Mouse (Mus musculus) MEL (cell line): Measurements from ENCODE around the gene Ncbp1. TPM values are rescaled to one million over a fixed set of nuclear protein-coding genes. Genes with fewer than 3 reads are reported as not detected.

Experiments
- DNase-seq: peaks from one replicate; pipeline ENCODE4 v3.0.0; 2011; ENCODE audit warnings: low read depth, low spot score
- H3K27ac ChIP-seq: 2 replicates; pipeline ENCODE4 v1.5.1; 2012; ENCODE audit warnings: low read depth, mild to moderate bottlenecking, control low read depth, low read length, moderate library complexity; ENCODE audit not compliant: control insufficient read depth
- H3K27me3 ChIP-seq, 2 experiments: fragments of 150-350 bp in 1 of 2; sonication (generic) in 1 of 2; 2 replicates each; pipeline ENCODE4 v1.6.1; 2012; ENCODE audit warnings: low read length in 2 of 2, mild to moderate bottlenecking in 2 of 2, improper control_type of control experiment in 1 of 2, moderate library complexity in 1 of 2; ENCODE audit not compliant: insufficient read depth in 2 of 2, control insufficient read depth in 1 of 2
- H3K36me3 ChIP-seq, 2 experiments: 2 replicates each; pipeline ENCODE4 v1.6.1; 2012 to 2014; ENCODE audit warnings: low read length in 2 of 2, improper control_type of control experiment in 1 of 2, inconsistent platforms in 1 of 2, mild to moderate bottlenecking in 1 of 2; ENCODE audit not compliant: insufficient read depth in 2 of 2, control insufficient read depth in 1 of 2
- H3K4me1 ChIP-seq, 2 experiments: fragments of 150-350 bp in 1 of 2; sonication (generic) in 1 of 2; 2 replicates each; pipeline ENCODE4 v1.6.1; 2012; ENCODE audit warnings: low read length in 2 of 2, improper control_type of control experiment in 1 of 2, mild to moderate bottlenecking in 1 of 2; ENCODE audit not compliant: insufficient read depth in 2 of 2, control insufficient read depth in 1 of 2
- H3K4me3 ChIP-seq, 2 experiments: fragments of 150-350 bp in 1 of 2; sonication (generic) in 1 of 2; 2 replicates each; pipeline ENCODE4 v1.5.1; 2012; ENCODE audit warnings: low read depth in 2 of 2, low read length in 2 of 2, mild to moderate bottlenecking in 2 of 2, moderate library complexity in 2 of 2, control low read depth in 1 of 2, improper control_type of control experiment in 1 of 2; ENCODE audit not compliant: control insufficient read depth in 1 of 2, insufficient read depth in 1 of 2
- H3K79me2 ChIP-seq: 2 replicates; pipeline ENCODE4 v1.6.1; 2012; ENCODE audit warnings: mild to moderate bottlenecking, low read length, moderate library complexity; ENCODE audit not compliant: control insufficient read depth, poor library complexity, insufficient read depth
- H3K9ac ChIP-seq: 2 replicates; pipeline ENCODE4 v1.6.1; 2012; ENCODE audit warnings: low read depth, mild to moderate bottlenecking, control low read depth, low read length, moderate library complexity; ENCODE audit not compliant: control insufficient read depth, poor library complexity, severe bottlenecking
- H3K9me3 ChIP-seq: fragments of 150-350 bp; sonication (generic); replicated peaks from 2 replicates; pipeline ENCODE4 v1.6.1; 2012; ENCODE audit warnings: mild to moderate bottlenecking, low read length, improper control_type of control experiment, moderate library complexity; ENCODE audit not compliant: insufficient read depth
- BHLHE40 ChIP-seq: IDR thresholded peaks from 2 replicates; pipeline ENCODE4 v1.6.1; 2012; ENCODE audit warnings: low read depth, mild to moderate bottlenecking, inconsistent platforms, low read length, improper control_type of control experiment, borderline replicate concordance
- CHD1 ChIP-seq: IDR thresholded peaks from 2 replicates; pipeline ENCODE4 v1.6.1; 2012; ENCODE audit warnings: low read depth, mild to moderate bottlenecking, inconsistent platforms, low read length, improper control_type of control experiment
- CHD2 ChIP-seq: IDR thresholded peaks from 2 replicates; pipeline ENCODE4 v1.6.1; 2011; ENCODE audit warnings: low read length, improper control_type of control experiment
- CTCF ChIP-seq, 3 experiments: IDR thresholded peaks in 2 of 3; conservative IDR thresholded peaks in 1 of 3; 2 replicates each; pipeline ENCODE4 v1.5.1; 2011 to 2012; ENCODE audit warnings: low read length in 3 of 3, low read depth in 2 of 3, mild to moderate bottlenecking in 2 of 3, improper control_type of control experiment in 1 of 3, inconsistent platforms in 1 of 3, mixed read lengths in 1 of 3, moderate library complexity in 1 of 3; ENCODE audit not compliant: control insufficient read depth in 1 of 3, insufficient read depth in 1 of 3, poor library complexity in 1 of 3, severe bottlenecking in 1 of 3
- E2F4 ChIP-seq: IDR thresholded peaks from 2 replicates; pipeline ENCODE4 v1.6.1; 2011; ENCODE audit warnings: low read depth, low read length, improper control_type of control experiment, borderline replicate concordance
- ELF1 ChIP-seq: IDR thresholded peaks from 2 replicates; pipeline ENCODE4 v1.6.1; 2014; ENCODE audit warnings: low read depth, mild to moderate bottlenecking, inconsistent platforms, low read length, improper control_type of control experiment, moderate library complexity
- EP300 ChIP-seq, 2 experiments: IDR thresholded peaks; 2 replicates each; pipeline ENCODE4 v1.6.1; 2011; ENCODE audit warnings: improper control_type of control experiment in 2 of 2, low read length in 2 of 2, low read depth in 1 of 2, mild to moderate bottlenecking in 1 of 2
- ETS1 ChIP-seq: IDR thresholded peaks from 2 replicates; pipeline ENCODE4 v1.6.1; 2012; ENCODE audit warnings: low read depth, mild to moderate bottlenecking, inconsistent platforms, low read length, improper control_type of control experiment, moderate library complexity
- GABPA ChIP-seq: IDR thresholded peaks from 2 replicates; pipeline ENCODE4 v1.6.1; 2012; ENCODE audit warnings: low read depth, mild to moderate bottlenecking, inconsistent platforms, low read length, improper control_type of control experiment, moderate library complexity
- HCFC1 ChIP-seq: IDR thresholded peaks from 2 replicates; pipeline ENCODE4 v1.6.1; 2012; ENCODE audit warnings: low read depth, mild to moderate bottlenecking, inconsistent platforms, low read length, improper control_type of control experiment, moderate library complexity
- JUND ChIP-seq: IDR thresholded peaks from 2 replicates; pipeline ENCODE4 v1.6.1; 2011; ENCODE audit warnings: low read depth, mild to moderate bottlenecking, improper control_type of control experiment, low read length
- KAT2A ChIP-seq: conservative IDR thresholded peaks from 2 replicates; pipeline ENCODE4 v1.6.1; 2012; ENCODE audit warnings: low read depth, low read length, improper control_type of control experiment, inconsistent platforms
- MAFK ChIP-seq: IDR thresholded peaks from 2 replicates; pipeline ENCODE4 v1.6.1; 2011; ENCODE audit warnings: low read depth, mild to moderate bottlenecking, low read length, improper control_type of control experiment, borderline replicate concordance
- MAZ ChIP-seq: IDR thresholded peaks from 2 replicates; pipeline ENCODE4 v1.6.1; 2012; ENCODE audit warnings: low read depth, mild to moderate bottlenecking, inconsistent platforms, low read length, improper control_type of control experiment
- MEF2A ChIP-seq: IDR thresholded peaks from 2 replicates; pipeline ENCODE4 v1.6.1; 2014; ENCODE audit warnings: low read depth, mild to moderate bottlenecking, inconsistent platforms, low read length, improper control_type of control experiment; ENCODE audit not compliant: poor library complexity, insufficient replicate concordance, severe bottlenecking; ENCODE audit errors: extremely low read depth
- MXI1 ChIP-seq: IDR thresholded peaks from 2 replicates; pipeline ENCODE4 v1.6.1; 2011; ENCODE audit warnings: mild to moderate bottlenecking, low read depth, low read length, improper control_type of control experiment
- MYC ChIP-seq: IDR thresholded peaks from 2 replicates; pipeline ENCODE4 v1.6.1; 2011; ENCODE audit warnings: low read depth, mild to moderate bottlenecking, low read length, improper control_type of control experiment, moderate library complexity
- NELFE ChIP-seq: IDR thresholded peaks from 2 replicates; pipeline ENCODE4 v1.6.1; 2011; ENCODE audit warnings: low read depth, low read length, improper control_type of control experiment
- NRF1 ChIP-seq: IDR thresholded peaks from 2 replicates; pipeline ENCODE4 v1.6.1; 2014; ENCODE audit warnings: low read depth, mild to moderate bottlenecking, inconsistent platforms, low read length, improper control_type of control experiment, moderate library complexity; ENCODE audit not compliant: poor library complexity, insufficient read depth, severe bottlenecking
- POLR2A ChIP-seq, 2 experiments: IDR thresholded peaks; 2 replicates each; pipeline ENCODE4 v1.6.1; 2011 to 2012; ENCODE audit warnings: low read length in 2 of 2, mild to moderate bottlenecking in 2 of 2, control low read depth in 1 of 2, improper control_type of control experiment in 1 of 2, low read depth in 1 of 2, moderate library complexity in 1 of 2; ENCODE audit not compliant: control insufficient read depth in 1 of 2, insufficient read depth in 1 of 2, poor library complexity in 1 of 2
- POLR2AphosphoS2 ChIP-seq: IDR thresholded peaks from 2 replicates; pipeline ENCODE4 v1.6.1; 2011; ENCODE audit warnings: low read length, improper control_type of control experiment
- RAD21 ChIP-seq: IDR thresholded peaks from 2 replicates; pipeline ENCODE4 v1.6.1; 2011; ENCODE audit warnings: mild to moderate bottlenecking, low read depth, low read length, improper control_type of control experiment
- RCOR1 ChIP-seq: IDR thresholded peaks from 2 replicates; pipeline ENCODE4 v1.6.1; 2012; ENCODE audit warnings: low read depth, mild to moderate bottlenecking, inconsistent platforms, low read length, improper control_type of control experiment
- SIN3A ChIP-seq: IDR thresholded peaks from 2 replicates; pipeline ENCODE4 v1.6.1; 2012; ENCODE audit warnings: low read length, improper control_type of control experiment, inconsistent platforms
- SMC3 ChIP-seq: IDR thresholded peaks from 2 replicates; pipeline ENCODE4 v1.6.1; 2011; ENCODE audit warnings: low read depth, low read length, improper control_type of control experiment
- TAL1 ChIP-seq: IDR thresholded peaks from 2 replicates; pipeline ENCODE4 v1.6.1; 2012; ENCODE audit warnings: mild to moderate bottlenecking, inconsistent platforms, low read length, moderate library complexity, mixed read lengths
- TBP ChIP-seq: IDR thresholded peaks from 2 replicates; pipeline ENCODE4 v1.8.0; 2011; ENCODE audit warnings: low read depth, low read length, improper control_type of control experiment
- UBTF ChIP-seq: IDR thresholded peaks from 2 replicates; pipeline ENCODE4 v1.6.1; 2012; ENCODE audit warnings: low read depth, mild to moderate bottlenecking, inconsistent platforms, low read length, improper control_type of control experiment, moderate library complexity, borderline replicate concordance; ENCODE audit not compliant: insufficient read depth
- USF1 ChIP-seq: IDR thresholded peaks from 2 replicates; pipeline ENCODE4 v1.6.1; 2014; ENCODE audit warnings: low read depth, mild to moderate bottlenecking, inconsistent platforms, low read length, improper control_type of control experiment, moderate library complexity
- ZC3H11A ChIP-seq: IDR thresholded peaks from 2 replicates; pipeline ENCODE4 v1.6.1; 2012; ENCODE audit warnings: low read depth, mild to moderate bottlenecking, inconsistent platforms, low read length, improper control_type of control experiment
- ZKSCAN1 ChIP-seq: IDR thresholded peaks from 2 replicates; pipeline ENCODE4 v1.6.1; 2012; ENCODE audit warnings: low read depth, mild to moderate bottlenecking, inconsistent platforms, low read length, improper control_type of control experiment, moderate library complexity
- ZMIZ1 ChIP-seq: IDR thresholded peaks from 2 replicates; pipeline ENCODE4 v1.6.1; 2012; ENCODE audit warnings: low read depth, mild to moderate bottlenecking, inconsistent platforms, low read length, improper control_type of control experiment, moderate library complexity
- ZNF384 ChIP-seq: IDR thresholded peaks from 2 replicates; pipeline ENCODE4 v1.6.1; 2012; ENCODE audit warnings: low read depth, mild to moderate bottlenecking, inconsistent platforms, low read length, improper control_type of control experiment
- polyA plus RNA-seq, 2 experiments: library from polyadenylated mRNA; stranded (reverse) in 1 of 2; unstranded in 1 of 2; fragments of >175 nt in 1 of 2; fragments of >200 nt in 1 of 2; gene quantifications; 2 replicates each; pipeline versions ENCODE4 v1.2.1 to v1.2.4; 2012; ENCODE audit warnings: low replicate concordance in 2 of 2, low read depth in 1 of 2; ENCODE audit not compliant: insufficient read length in 2 of 2, insufficient read depth in 1 of 2, missing spikeins in 1 of 2
- total RNA-seq: library from RNA; depleted of rRNA; stranded (reverse); fragments of 300-350 nt; gene quantifications from 2 replicates; pipeline ENCODE4 v1.2.3, GENCODE M21; 2012

Ncbp1 gene
- total and polyA plus RNA-seq, 3 experiments, result 86.6 to 106 TPM; not detected in 1

GRCm38 (mm10) chr4:46201834-46202561, 63.6 kb downstream of the Ncbp1 start:
- Histone ChIP-seq H3K36me3 (peaks cover 0 to under 1% of the 10 kb centered on the region in 2 experiments; a peak in 1 of 4 replicates), H3K27ac (no peak overlapping the region), H3K79me2 (no peaks in the 10 kb centered on the region), H3K27me3 (peaks cover 4 to 13% of the 10 kb centered on the region in 2 experiments), H3K9me3 (no peaks in the 10 kb centered on the region), H3K4me1 (peaks cover 0 to 4% of the 10 kb centered on the region in 2 experiments; a peak in 2 of 4 replicates), H3K9ac (no peak overlapping the region), H3K4me3 (no peak overlapping the region)
- TF ChIP-seq ZC3H11A (peak; percentile 52), NRF1 (no peak), POLR2AphosphoS2 (no peak), KAT2A (no peak), RCOR1 (no peak), E2F4 (no peak), UBTF (no peak), ETS1 (no peak), USF1 (no peak), BHLHE40 (no peak), ELF1 (no peak), MAZ (peak; percentile 57; the same call in 1 of the 2 replicates), NELFE (no peak), CHD2 (no peak), TAL1 (no peak), MYC (no peak), CHD1 (no peak), JUND (no peak), RAD21 (peak; percentile 81), SIN3A (peak; percentile 40; the same call in 1 of the 2 replicates), SMC3 (peak; percentile 66), CTCF (IDR thresholded peaks at IDR 0.05 in 2 of 3, conservative IDR thresholded peaks at IDR 0.05 in 1 of 3; ENCODE audit: control insufficient read depth in 1 of 3, insufficient read depth in 1 of 3, low read depth in 2 of 3, low read length in 3 of 3, poor library complexity in 1 of 3, severe bottlenecking in 1 of 3) (peak; percentile 79 to 94 (median 92)), GABPA (no peak), EP300 (IDR thresholded peaks at IDR 0.05; ENCODE audit: low read depth in 1 of 2, low read length in 2 of 2) (no peak), ZNF384 (no peak), MEF2A (no peak), MXI1 (no peak), MAFK (no peak), HCFC1 (no peak), ZKSCAN1 (no peak), POLR2A (IDR thresholded peaks at IDR 0.05; ENCODE audit: control insufficient read depth in 1 of 2, insufficient read depth in 1 of 2, low read depth in 1 of 2, low read length in 2 of 2, poor library complexity in 1 of 2) (no peak), TBP (no peak), ZMIZ1 (no peak)
- peak; percentile 80 for DNase-seq
